Mouse (Mus musculus): ENCODE measurements around the gene Adamts7. TPM values are rescaled to one million over a fixed set of nuclear protein-coding genes. Genes with fewer than 3 reads are reported as not detected.

Adamts7 gene
- polyA plus RNA-seq, 1 experiment from 2014 or later, result 8.0 TPM

DNA sequence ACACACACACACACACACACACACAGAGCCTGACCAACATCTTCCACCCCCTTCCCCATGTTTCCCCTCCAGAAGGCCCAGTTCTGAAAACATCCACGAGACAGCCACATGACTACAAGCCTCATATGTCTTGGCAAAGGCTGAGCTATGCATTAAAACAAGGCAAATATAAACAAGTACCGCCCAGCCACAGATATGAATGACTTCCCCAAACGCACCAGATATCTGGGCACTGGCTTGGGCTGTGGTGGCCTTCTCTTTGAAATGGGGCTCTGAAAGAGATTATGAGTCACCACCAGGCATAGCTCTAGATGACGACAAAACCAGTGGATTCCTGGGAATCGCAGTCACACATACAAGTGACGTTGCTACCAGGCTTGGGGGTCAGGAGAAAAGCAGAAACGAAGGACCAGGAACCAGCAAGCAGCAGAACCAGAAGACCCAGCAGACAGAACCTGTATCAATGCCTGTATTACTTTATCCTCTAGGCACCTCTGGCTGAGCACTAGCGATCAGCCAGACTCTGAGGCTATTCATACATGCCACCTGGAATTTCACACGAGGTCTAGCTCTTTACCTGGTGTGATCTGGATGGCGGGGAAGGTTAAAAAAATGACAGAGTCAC, 72.5 kb downstream of the Adamts7 start:
- no peak overlapping the region for H3K4me3 ChIP-seq
- peaks cover 12% of the 10 kb centered on the region for H3K36me3 ChIP-seq
- no peak for ATAC-seq (ENCODE audit: insufficient number of reproducible peaks, low FRiP score)
- H3K9ac ChIP-seq, result no peak overlapping the region
- no peak overlapping the region for H3K4me2 ChIP-seq
- H3K9me3 ChIP-seq (replicated peaks), result no peaks in the 10 kb centered on the region
- 62% methylated on average over 10 of the region's 10 CpGs for WGBS
- no peaks in the 10 kb centered on the region for H3K27me3 ChIP-seq (replicated peaks)
- peaks cover 27% of the 10 kb centered on the region for H3K4me1 ChIP-seq (replicated peaks)
- no peak overlapping the region for H3K27ac ChIP-seq (ENCODE audit: poor library complexity, severe bottlenecking)

DNA sequence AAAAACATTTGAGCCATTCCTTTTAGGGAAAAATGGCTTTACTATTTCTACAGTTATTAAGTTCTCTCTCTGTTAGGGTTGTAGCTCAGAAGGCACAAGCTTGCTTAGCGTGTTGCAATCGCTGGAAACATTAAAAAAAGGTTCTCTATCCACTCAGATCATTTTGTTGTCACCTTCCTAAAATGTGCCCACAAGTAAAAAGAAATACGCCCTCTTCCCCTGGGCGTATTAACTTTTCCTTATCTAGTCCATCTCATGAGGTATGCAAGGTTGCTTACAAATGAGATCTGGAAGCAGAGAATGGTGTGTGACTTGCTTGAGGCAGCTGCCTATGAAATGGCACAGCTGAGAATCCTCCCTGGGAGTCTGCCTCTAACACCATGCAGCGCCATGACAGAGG, 73.9 kb downstream of the Adamts7 start:
- Histone ChIP-seq H3K4me1 (replicated peaks) (peaks cover 27% of the 10 kb centered on the region), H3K27ac (ENCODE audit: poor library complexity, severe bottlenecking) (no peak overlapping the region), H3K9me3 (replicated peaks) (no peaks in the 10 kb centered on the region), H3K36me3 (peaks cover 12% of the 10 kb centered on the region), H3K9ac (no peak overlapping the region), H3K27me3 (replicated peaks) (no peaks in the 10 kb centered on the region), H3K4me3 (no peak overlapping the region), H3K4me2 (no peak overlapping the region)
- 93% methylated on average over 5 of the region's 5 CpGs for WGBS
- no peak for ATAC-seq (ENCODE audit: insufficient number of reproducible peaks, low FRiP score)

DNA sequence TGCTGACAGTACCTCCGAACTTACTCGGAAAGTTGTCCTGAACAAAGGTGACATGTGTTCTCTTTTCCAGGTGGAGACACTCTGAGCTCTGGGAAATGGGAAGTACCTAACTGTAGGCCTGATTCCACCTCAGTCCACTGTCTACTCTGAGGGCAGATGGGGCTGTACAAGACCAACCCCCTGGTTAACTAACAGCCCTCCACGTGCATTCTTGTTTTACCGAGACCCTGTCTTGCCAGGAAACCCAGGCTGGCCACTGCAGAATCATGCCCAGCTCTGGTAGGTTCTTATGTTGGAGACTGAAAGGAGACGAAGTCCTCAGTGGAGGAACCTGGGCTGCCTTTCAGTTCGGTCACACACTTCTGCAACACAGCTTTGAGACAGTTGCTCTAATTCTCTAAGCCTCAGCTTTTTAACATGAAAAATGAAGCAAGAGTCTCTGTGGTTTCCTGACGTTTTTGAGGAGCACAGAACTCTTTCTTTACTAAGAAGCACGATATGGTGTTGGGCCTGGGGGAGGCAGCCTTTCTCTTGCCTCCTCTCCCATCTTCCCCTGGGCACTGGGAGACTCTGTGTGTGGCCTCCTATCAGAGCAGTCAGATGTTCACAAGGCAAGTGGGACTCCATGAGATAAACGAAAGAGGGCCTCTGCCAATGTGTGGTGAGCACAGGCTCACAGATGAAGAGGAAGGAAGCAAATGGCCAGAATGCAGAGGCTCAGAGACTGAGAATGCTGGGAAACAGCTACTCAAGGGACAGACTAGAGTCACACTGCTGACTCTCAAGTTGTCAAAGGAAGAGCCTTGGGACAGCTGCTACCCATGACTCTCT, 74.6 kb downstream of the Adamts7 start:
- peak overlapping the region; percentile 70 for H3K27ac ChIP-seq (ENCODE audit: poor library complexity, severe bottlenecking)
- no peaks in the 10 kb centered on the region for H3K27me3 ChIP-seq (replicated peaks)
- no peaks in the 10 kb centered on the region for H3K9me3 ChIP-seq (replicated peaks)
- H3K9ac ChIP-seq, result no peak overlapping the region
- no peak overlapping the region for H3K4me2 ChIP-seq
- 60% methylated on average over 9 of the region's 9 CpGs for WGBS
- peak; percentile 86 for ATAC-seq (ENCODE audit: insufficient number of reproducible peaks, low FRiP score)
- peaks cover 27% of the 10 kb centered on the region for H3K4me1 ChIP-seq (replicated peaks)
- peaks cover 12% of the 10 kb centered on the region for H3K36me3 ChIP-seq
- H3K4me3 ChIP-seq, result no peak overlapping the region

DNA sequence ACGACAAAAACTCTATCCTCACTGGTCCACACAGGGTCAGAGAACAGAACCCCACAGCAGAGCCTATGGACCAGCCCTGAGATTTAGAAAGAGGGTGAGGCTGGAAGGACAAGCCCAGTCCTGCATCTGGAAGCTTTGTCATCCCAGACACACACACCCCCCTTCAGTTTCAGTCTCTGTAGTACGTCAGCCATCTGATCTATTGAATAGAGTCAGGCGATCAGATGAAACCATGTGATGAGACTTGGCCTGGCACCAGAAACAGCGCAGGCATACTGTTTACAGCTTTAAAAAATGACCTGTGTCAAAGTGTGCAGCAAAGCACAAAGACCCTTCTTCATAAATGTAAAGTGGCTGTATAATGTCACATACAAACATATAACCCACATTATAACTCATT, 77.7 kb downstream of the Adamts7 start:
- no peak for ATAC-seq (ENCODE audit: insufficient number of reproducible peaks, low FRiP score)
- no peak overlapping the region for H3K27ac ChIP-seq (ENCODE audit: poor library complexity, severe bottlenecking)
- no peaks in the 10 kb centered on the region for H3K9me3 ChIP-seq (replicated peaks)
- no peak overlapping the region for H3K4me2 ChIP-seq
- peaks cover 12% of the 10 kb centered on the region for H3K36me3 ChIP-seq
- peaks cover 22% of the 10 kb centered on the region for H3K4me1 ChIP-seq (replicated peaks)
- H3K27me3 ChIP-seq (replicated peaks), result no peaks in the 10 kb centered on the region
- 76% methylated on average over 4 of the region's 4 CpGs for WGBS
- H3K9ac ChIP-seq, result no peak overlapping the region
- H3K4me3 ChIP-seq, result no peak overlapping the region

DNA sequence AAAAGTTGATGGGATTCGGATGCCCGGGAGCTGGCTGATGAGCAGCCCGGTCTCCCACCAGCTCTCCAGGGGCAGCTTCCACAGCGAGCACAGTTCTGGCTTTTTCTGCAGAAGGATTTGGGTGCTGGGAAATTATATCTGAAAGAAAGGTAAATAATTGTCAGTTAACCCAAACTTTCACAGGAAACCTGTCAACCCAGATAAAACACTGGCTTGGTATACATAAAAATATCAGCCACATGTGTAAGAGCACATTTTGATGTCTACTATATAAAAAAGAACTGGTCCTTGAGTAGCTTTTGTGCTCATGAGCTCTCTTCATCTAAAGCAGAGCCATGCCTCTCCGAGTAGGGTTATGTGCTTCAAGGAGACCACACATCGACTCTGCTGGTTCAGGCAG, 78.2 kb downstream of the Adamts7 start:
- H3K4me1 ChIP-seq (replicated peaks), result peaks cover 23% of the 10 kb centered on the region
- no peaks in the 10 kb centered on the region for H3K9me3 ChIP-seq (replicated peaks)
- H3K27me3 ChIP-seq (replicated peaks), result no peaks in the 10 kb centered on the region
- no peak overlapping the region for H3K4me2 ChIP-seq
- H3K9ac ChIP-seq, result no peak overlapping the region
- no peak overlapping the region for H3K27ac ChIP-seq (ENCODE audit: poor library complexity, severe bottlenecking)
- peaks cover 12% of the 10 kb centered on the region for H3K36me3 ChIP-seq
- WGBS, result 88% methylated on average over 6 of the region's 6 CpGs
- ATAC-seq (ENCODE audit: insufficient number of reproducible peaks, low FRiP score), result no peak
- H3K4me3 ChIP-seq, result no peak overlapping the region

DNA sequence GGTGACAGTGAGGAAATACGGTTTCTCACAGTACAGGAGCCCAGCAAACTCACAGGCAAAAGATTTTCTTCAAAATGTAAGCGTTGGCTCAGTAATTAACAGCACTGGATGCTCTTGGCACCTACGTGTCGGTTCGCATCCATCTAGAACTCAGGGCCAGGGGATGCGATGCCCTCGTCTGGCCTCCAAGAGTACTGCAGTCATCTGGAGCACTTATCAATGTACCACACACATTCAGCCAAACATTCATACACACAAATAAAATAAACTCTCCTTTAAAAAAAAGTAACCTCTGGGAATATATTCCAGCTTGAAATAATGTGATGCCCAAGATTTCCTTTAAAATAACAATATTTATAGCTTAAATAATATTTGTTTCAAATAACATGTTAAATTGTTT, 78.7 kb downstream of the Adamts7 start:
- H3K4me2 ChIP-seq, result no peak overlapping the region
- ATAC-seq (ENCODE audit: insufficient number of reproducible peaks, low FRiP score), result no peak
- no peaks in the 10 kb centered on the region for H3K9me3 ChIP-seq (replicated peaks)
- peaks cover 23% of the 10 kb centered on the region for H3K4me1 ChIP-seq (replicated peaks)
- H3K27ac ChIP-seq (ENCODE audit: poor library complexity, severe bottlenecking), result no peak overlapping the region
- no peak overlapping the region for H3K4me3 ChIP-seq
- no peaks in the 10 kb centered on the region for H3K27me3 ChIP-seq (replicated peaks)
- 63% methylated on average over 7 of the region's 7 CpGs for WGBS
- H3K9ac ChIP-seq, result no peak overlapping the region
- peaks cover 8% of the 10 kb centered on the region for H3K36me3 ChIP-seq

DNA sequence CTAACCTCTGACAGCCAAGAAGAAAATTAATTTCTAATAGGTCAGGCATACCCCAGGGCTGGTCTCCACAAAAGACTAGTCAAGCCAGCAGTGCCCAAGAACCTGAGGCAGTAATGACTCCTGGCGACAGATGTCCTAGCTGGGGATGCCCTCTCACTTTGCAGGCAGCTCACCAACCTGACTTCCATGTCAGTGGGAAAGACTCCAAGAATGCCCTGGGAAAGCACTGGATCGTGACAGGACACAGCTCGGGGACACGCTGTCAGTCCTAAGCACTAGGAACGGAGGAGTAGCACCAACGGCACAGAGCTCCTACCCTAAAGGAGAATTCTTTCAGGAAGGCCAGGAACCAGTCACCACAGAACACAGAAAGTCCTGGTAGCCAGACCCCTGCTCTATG, 79.4 kb downstream of the Adamts7 start:
- no peak for ATAC-seq (ENCODE audit: insufficient number of reproducible peaks, low FRiP score)
- no peak overlapping the region for H3K4me3 ChIP-seq
- H3K9me3 ChIP-seq (replicated peaks), result no peaks in the 10 kb centered on the region
- no peaks in the 10 kb centered on the region for H3K27me3 ChIP-seq (replicated peaks)
- no peak overlapping the region for H3K27ac ChIP-seq (ENCODE audit: poor library complexity, severe bottlenecking)
- H3K36me3 ChIP-seq, result peaks cover 13% of the 10 kb centered on the region
- 84% methylated on average over 6 of the region's 6 CpGs for WGBS
- no peak overlapping the region for H3K4me2 ChIP-seq
- no peak overlapping the region for H3K9ac ChIP-seq
- H3K4me1 ChIP-seq (replicated peaks), result peaks cover 29% of the 10 kb centered on the region

DNA sequence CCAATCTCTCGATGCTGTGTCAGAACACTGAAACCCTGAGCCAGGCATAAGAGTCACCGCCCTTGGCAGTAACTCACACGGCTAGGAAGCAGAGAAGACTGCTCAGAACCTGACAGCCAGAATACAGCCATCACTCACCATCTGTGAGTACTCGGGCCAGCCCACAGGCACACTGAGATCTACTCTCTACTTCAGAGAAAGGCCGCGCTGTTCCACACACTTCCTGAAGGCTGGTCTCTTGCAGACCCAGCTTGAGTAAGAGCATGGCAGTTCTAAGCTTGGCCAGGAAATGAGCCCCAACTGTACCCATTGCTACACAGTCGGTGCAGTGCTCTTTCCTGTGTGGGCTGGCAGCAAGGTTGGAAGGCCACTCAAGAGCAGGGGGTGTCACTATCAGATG, 80.0 kb downstream of the Adamts7 start:
- no peak overlapping the region for H3K27ac ChIP-seq (ENCODE audit: poor library complexity, severe bottlenecking)
- no peak for ATAC-seq (ENCODE audit: insufficient number of reproducible peaks, low FRiP score)
- H3K36me3 ChIP-seq, result peaks cover 13% of the 10 kb centered on the region
- no peak overlapping the region for H3K9ac ChIP-seq
- no peaks in the 10 kb centered on the region for H3K9me3 ChIP-seq (replicated peaks)
- H3K27me3 ChIP-seq (replicated peaks), result no peaks in the 10 kb centered on the region
- no peak overlapping the region for H3K4me2 ChIP-seq
- 67% methylated on average over 7 of the region's 7 CpGs for WGBS
- peaks cover 28% of the 10 kb centered on the region for H3K4me1 ChIP-seq (replicated peaks)
- H3K4me3 ChIP-seq, result no peak overlapping the region

DNA sequence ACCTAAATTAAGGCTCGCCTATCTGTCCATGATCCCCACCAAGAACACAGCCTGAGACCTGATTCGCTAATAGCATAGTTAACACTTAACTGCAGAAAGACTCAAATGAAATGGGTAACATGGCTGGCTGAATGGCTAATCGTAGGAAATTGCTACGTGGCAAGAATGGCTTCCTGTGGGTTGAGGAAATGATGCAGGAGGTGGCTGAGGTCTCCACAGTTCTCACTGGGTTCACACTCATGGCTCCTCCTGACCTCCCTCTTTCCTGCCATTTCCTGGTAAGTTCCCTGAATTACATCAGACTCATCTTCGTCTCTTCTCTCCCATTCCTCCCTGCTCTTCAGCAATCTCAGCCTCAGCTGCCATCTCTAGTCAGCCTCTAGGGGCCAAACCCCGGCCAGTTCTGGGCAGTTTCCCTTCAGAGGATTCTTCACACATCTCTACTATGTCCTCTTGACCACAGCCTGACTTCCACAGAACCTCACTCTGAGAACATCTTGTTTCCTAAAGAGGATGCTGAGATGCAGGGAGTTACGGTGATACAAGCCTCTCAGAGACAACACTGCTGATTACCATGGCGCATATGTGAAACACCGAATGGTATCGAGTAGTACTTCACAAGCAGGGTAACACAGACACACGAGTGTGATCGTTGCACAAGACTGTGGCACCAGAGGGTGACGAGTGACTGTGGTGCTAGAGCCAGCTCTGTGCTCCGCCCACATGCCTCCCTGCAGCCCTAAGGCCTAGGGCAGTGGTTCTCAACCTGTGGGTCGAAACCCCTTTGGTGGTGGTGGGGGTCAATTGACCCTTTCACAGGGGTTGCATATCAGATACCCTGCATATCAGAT, 81.7 kb downstream of the Adamts7 start:
- Histone ChIP-seq H3K4me3 (no peak overlapping the region), H3K9ac (no peak overlapping the region), H3K27ac (ENCODE audit: poor library complexity, severe bottlenecking) (no peak overlapping the region), H3K4me1 (replicated peaks) (peaks cover 34% of the 10 kb centered on the region), H3K9me3 (replicated peaks) (no peaks in the 10 kb centered on the region), H3K27me3 (replicated peaks) (no peaks in the 10 kb centered on the region), H3K36me3 (peaks cover 9% of the 10 kb centered on the region), H3K4me2 (no peak overlapping the region)
- WGBS, result 84% methylated on average over 15 of the region's 15 CpGs
- ATAC-seq (ENCODE audit: insufficient number of reproducible peaks, low FRiP score), result no peak

DNA sequence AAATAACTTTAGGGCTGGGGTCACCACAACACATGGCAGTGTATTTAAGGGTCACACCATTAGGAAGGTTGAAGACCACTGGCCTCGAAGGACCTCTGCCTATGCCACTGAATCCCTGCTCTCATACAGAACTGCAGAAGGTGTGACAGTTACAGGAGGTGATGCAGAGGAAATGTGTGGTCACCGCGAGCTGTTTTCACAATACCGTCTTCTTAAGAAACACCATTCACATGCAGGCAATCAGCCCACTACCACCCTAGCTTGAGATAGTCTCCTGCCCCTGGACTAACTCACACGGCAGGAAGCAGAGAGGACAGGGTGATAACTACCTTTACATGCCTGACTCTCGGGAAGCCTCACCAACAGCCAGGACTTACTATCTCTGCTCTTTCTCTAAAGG, 82.3 kb downstream of the Adamts7 start:
- H3K4me1 ChIP-seq (replicated peaks), result peaks cover 41% of the 10 kb centered on the region
- H3K27ac ChIP-seq (ENCODE audit: poor library complexity, severe bottlenecking), result peak overlapping the region; percentile 25; the same call in 1 of the 2 replicates
- 46% methylated on average over 6 of the region's 6 CpGs for WGBS
- no peak overlapping the region for H3K9ac ChIP-seq
- no peak for ATAC-seq (ENCODE audit: insufficient number of reproducible peaks, low FRiP score)
- H3K4me3 ChIP-seq, result no peak overlapping the region
- H3K4me2 ChIP-seq, result no peak overlapping the region
- H3K36me3 ChIP-seq, result peaks cover 5% of the 10 kb centered on the region
- no peaks in the 10 kb centered on the region for H3K27me3 ChIP-seq (replicated peaks)
- no peaks in the 10 kb centered on the region for H3K9me3 ChIP-seq (replicated peaks)

DNA sequence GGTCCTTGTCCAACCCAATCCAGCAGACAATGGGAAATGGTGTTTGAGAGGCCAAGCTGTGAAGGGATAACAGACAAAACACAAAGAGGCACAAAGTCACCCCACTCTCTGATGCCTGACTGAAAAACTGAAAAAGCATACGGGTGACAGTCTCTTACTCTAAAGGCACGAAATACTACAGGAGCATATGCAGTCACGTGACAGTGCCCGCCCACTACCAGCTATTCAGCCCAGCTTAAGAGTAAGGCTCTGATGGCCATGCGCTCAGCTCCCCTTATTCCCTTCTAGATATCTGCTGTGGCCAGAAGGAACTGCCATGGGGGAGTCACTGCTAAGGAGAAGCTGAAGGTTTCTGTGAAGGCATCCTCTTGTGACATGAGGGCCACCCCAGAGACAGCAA, 82.9 kb downstream of the Adamts7 start:
- no peak for ATAC-seq (ENCODE audit: insufficient number of reproducible peaks, low FRiP score)
- Histone ChIP-seq H3K36me3 (peaks cover 5% of the 10 kb centered on the region), H3K4me2 (no peak overlapping the region), H3K4me3 (no peak overlapping the region), H3K4me1 (replicated peaks) (peaks cover 46% of the 10 kb centered on the region), H3K9ac (no peak overlapping the region), H3K27ac (ENCODE audit: poor library complexity, severe bottlenecking) (no peak overlapping the region; the same call in 1 of the 2 replicates), H3K9me3 (replicated peaks) (no peaks in the 10 kb centered on the region), H3K27me3 (replicated peaks) (no peaks in the 10 kb centered on the region)
- 88% methylated on average over 5 of the region's 5 CpGs for WGBS
